In genomic region chr12:29894669-29895068, GRCm38 (mm10) we compare ENCODE assay signal across 9 mouse cellular contexts. TPM values are rescaled to one million over a fixed set of nuclear protein-coding genes. Genes with fewer than 3 reads are reported as not detected.
DNase-seq lines count a peak whose midpoint lies in the region; ATAC-seq and TF ChIP-seq lines count a peak whose summit lies in the region.
"Had no signal": no experiment of that assay in that cellular context is flagged by ENCODE, and none has a peak within 500 bp of the region (broad histone marks: within the 10 kb centered on the region; RNA-seq: fewer than 3 reads in every experiment).

No protein-coding gene starts in this region.

- intact Hi-C loops in heart, postnatal 10 days (cut with DNase I) = no loop called here

- no peak overlapping the region for H3K9ac ChIP-seq in midbrain, postnatal 0 days (replicated peaks; ENCODE audit: low read length, poor library complexity, severe bottlenecking)

- H3K4me1 ChIP-seq in midbrain, postnatal 0 days (ENCODE audit: insufficient read depth, low read length) = no peaks in the 10 kb centered on the region

- H3K27ac ChIP-seq in midbrain, postnatal 0 days (ENCODE audit: low read depth, low read length) = 0 out of 2 replicates have a peak overlapping the region, but pooled peaks have one; percentile 26

- no peak overlapping the region for H3K4me2 ChIP-seq in midbrain, postnatal 0 days (ENCODE audit: low read depth, low read length, poor library complexity, severe bottlenecking)

- H3K9me3 ChIP-seq in midbrain, postnatal 0 days (ENCODE audit: low read length) = no peaks in the 10 kb centered on the region

- TF ChIP-seq CTCF in midbrain, postnatal 0 days (IDR thresholded peaks at IDR 0.05) = peak; percentile 83

- DNase-seq in heart, postnatal 10 days = peak; percentile 44 to 61
- no peak for DNase-seq in heart, adult 9 months (ENCODE audit: low spot score in 2 of 2)
- DNase-seq in thymus, postnatal 25 days = peak; percentile 3
- DNase-seq in thymus, adult 18-20 months = no peak
- peak; percentile 73 for DNase-seq in cerebellum, adult 9-10 months
- peak; percentile 13 to 58 for DNase-seq in kidney, postnatal 36 days
- DNase-seq in midbrain, postnatal 0 days (ENCODE audit: low spot score) = peak; percentile 66
- DNase-seq in Muller cell, postnatal 12 days (ENCODE audit: inconsistent ontology term) = no peak

- peaks cover 13% of the 10 kb centered on the region for H3K36me3 ChIP-seq in midbrain, postnatal 0 days (ENCODE audit: insufficient read depth, low read length)

- no peak for ATAC-seq in midbrain, postnatal 0 days (ENCODE audit: low FRiP score)

- no peak overlapping the region for H3K4me3 ChIP-seq in midbrain, postnatal 0 days (ENCODE audit: low read depth, low read length)

- H3K27me3 ChIP-seq in midbrain, postnatal 0 days (ENCODE audit: insufficient read depth, low read length) = no peaks in the 10 kb centered on the region

- WGBS in midbrain, postnatal 0 days = 20% methylated on average over 3 of the region's 3 CpGs

RNA-seq across cellular contexts. Expression of gene Pxdn, which starts 42.7 kb away (rescaled TPM):
- 100 to 1,000 TPM; 212 to 245 TPM for total RNA-seq in heart, postnatal 10 days (2021)
- 81.9 and 84.2 TPM in 2 replicates for total RNA-seq in midbrain, postnatal 0 days (2014; rRNA removed)
- polyA plus RNA-seq in midbrain, postnatal 0 days (2015; fragmentation: Nextera tagmentation; extraction: Ambion mirVana) = 18.9 and 19.8 TPM in 2 replicates
- total RNA-seq: hematopoietic stem cell, adult 5-6 weeks had no signal

Comparison
In these comparisons a context has a peak if more than half of its experiments do, and no peak if none do; other contexts are left out.
1. DNase-seq: peak in heart, postnatal 10 days (2 of 2), thymus, postnatal 25 days (single experiment), cerebellum, adult 9-10 months (single experiment), kidney, postnatal 36 days (2 of 2) and midbrain, postnatal 0 days (single experiment); none in heart, adult 9 months (0 of 2), thymus, adult 18-20 months (0 of 2) and Muller cell, postnatal 12 days (single experiment).